Mouse (Mus musculus) ES-E14 (cell line): Measurements from ENCODE around the gene Nf2.

Source experiments
- HCFC1 ChIP-seq: IDR thresholded peaks from 2 replicates; pipeline ENCODE4 v1.6.1; 2012; ENCODE audit warnings: low read length, inconsistent platforms, borderline replicate concordance; ENCODE audit not compliant: insufficient read depth
- MAFK ChIP-seq: IDR thresholded peaks from 2 replicates; pipeline ENCODE4 v1.6.1; 2014; ENCODE audit warnings: mild to moderate bottlenecking, low read depth, low read length, inconsistent platforms; ENCODE audit not compliant: insufficient read depth
- ZNF384 ChIP-seq: IDR thresholded peaks from 2 replicates; pipeline ENCODE4 v1.6.1; 2012; ENCODE audit warnings: low read depth, low read length, inconsistent platforms

DNA sequence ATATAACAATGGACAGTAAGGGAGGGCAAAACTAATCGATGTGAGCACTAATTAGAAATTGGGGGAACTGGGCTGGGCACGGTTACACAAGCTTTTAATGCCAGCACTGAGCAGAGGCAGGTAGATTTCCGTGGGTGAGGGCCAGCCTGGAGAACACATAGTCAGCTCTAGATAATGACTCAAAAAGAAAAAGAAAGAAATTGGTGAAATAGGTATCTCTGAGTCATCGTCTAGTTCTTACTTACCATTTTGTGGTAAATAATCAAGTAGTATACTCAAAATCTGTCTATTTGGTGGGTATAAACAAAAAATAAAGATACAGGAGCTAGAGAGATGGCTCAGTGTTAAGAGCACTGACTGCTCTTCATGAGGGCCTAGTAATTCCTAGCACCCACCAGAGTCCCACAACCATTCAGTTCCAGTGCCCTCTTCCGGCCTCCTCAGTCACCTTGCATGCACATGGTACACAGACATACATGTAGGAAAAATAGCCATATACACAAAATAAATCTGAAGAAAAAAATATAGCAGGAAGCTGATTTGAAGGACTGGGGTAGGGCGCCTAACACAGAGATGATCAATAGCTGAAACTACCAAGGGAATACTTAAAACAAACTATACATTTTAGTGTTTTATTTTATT is 44.3 kb downstream of the Nf2 start:
- TF ChIP-seq MAFK (no peak), ZNF384 (no peak), HCFC1 (no peak)
